Mouse (Mus musculus) heart, adult 2 months (tissue): ENCODE data around the gene Anxa7.

Experiments used
- CTCF ChIP-seq: fragments of 200-600 bp; IDR thresholded peaks from 2 replicates; pipeline ENCODE4 v1.8.1; 2022; ENCODE audit warnings: antibody characterized with exemption, mild to moderate bottlenecking, moderate library complexity
- POLR2A ChIP-seq: fragments of 200-500 bp; IDR thresholded peaks from 2 replicates; pipeline ENCODE4 v1.6.1; 2011; ENCODE audit warnings: mild to moderate bottlenecking, low read depth, low read length, control low read depth; ENCODE audit not compliant: insufficient read depth

GRCm38 (mm10) chr14:20508424-20508823 lies 28.5 kb upstream of the Anxa7 start:
- TF ChIP-seq CTCF: no peak
- TF ChIP-seq POLR2A: no peak
